Mouse (Mus musculus) liver, adult 2 months (tissue): Measurements from ENCODE around the gene Me3.

Experiments used
- CTCF ChIP-seq: fragments of 200-500 bp; IDR thresholded peaks from 2 replicates; pipeline ENCODE4 v1.5.1; 2011; ENCODE audit warnings: low read depth, low read length, control low read depth
- POLR2A ChIP-seq: fragments of 200-500 bp; IDR thresholded peaks from 2 replicates; pipeline ENCODE4 v1.6.1; 2011; ENCODE audit warnings: low read length, control low read depth; ENCODE audit not compliant: insufficient read depth; ENCODE audit errors: extremely low read depth

GRCm38 (mm10) chr7:89607329-89607728 lies 24.9 kb upstream of the Me3 start:
- TF ChIP-seq CTCF, result no peak
- TF ChIP-seq POLR2A, result no peak
